Mouse (Mus musculus) CH12.LX (cell line): ENCODE data around the gene Clasrp. TPM values are rescaled to one million over a fixed set of nuclear protein-coding genes. Genes with fewer than 3 reads are reported as not detected.

Experiments used
- DNase-seq: peaks from one replicate; pipeline ENCODE4 v3.0.0-alpha.2; 2013; ENCODE audit errors: extremely low read depth
- H3K27ac ChIP-seq: 2 replicates; pipeline ENCODE4 v1.5.1; 2012; ENCODE audit warnings: low read depth, mild to moderate bottlenecking, control low read depth, moderate library complexity; ENCODE audit not compliant: insufficient read depth
- H3K27me3 ChIP-seq: replicated peaks from 2 replicates; pipeline ENCODE3; 2012; ENCODE audit warnings: inconsistent platforms
- H3K36me3 ChIP-seq, 2 experiments: replicated peaks in 1 of 2; 2 replicates each; pipeline versions ENCODE3 to v1.6.1; 2012; ENCODE audit warnings: inconsistent platforms in 1 of 2, low read length in 1 of 2, mild to moderate bottlenecking in 1 of 2, mixed read lengths in 1 of 2, moderate library complexity in 1 of 2; ENCODE audit not compliant: control insufficient read depth in 1 of 2, insufficient read depth in 1 of 2
- H3K4me1 ChIP-seq, 2 experiments: 2 replicates each; pipeline ENCODE4 v1.6.1; 2012; ENCODE audit warnings: inconsistent platforms in 1 of 2, moderate library complexity in 1 of 2; ENCODE audit not compliant: insufficient read depth in 2 of 2, control insufficient read depth in 1 of 2
- H3K4me2 ChIP-seq: 2 replicates; pipeline ENCODE4 v1.6.1; 2012; ENCODE audit warnings: low read depth, mild to moderate bottlenecking, control low read depth; ENCODE audit not compliant: poor library complexity, insufficient read depth, severe bottlenecking
- H3K4me3 ChIP-seq, 3 experiments: fragments of 150-350 bp in 1 of 3; sonication (generic) in 1 of 3; replicated peaks in 1 of 3; 2 replicates each; pipeline versions ENCODE3 to v1.5.1; 2011 to 2012; ENCODE audit warnings: low read depth in 2 of 3, low read length in 2 of 3, mild to moderate bottlenecking in 2 of 3, moderate library complexity in 2 of 3, control low read depth in 1 of 3, improper control_type of control experiment in 1 of 3, inconsistent platforms in 1 of 3, mixed read lengths in 1 of 3; ENCODE audit not compliant: poor library complexity in 1 of 3
- H3K79me2 ChIP-seq: replicated peaks from 2 replicates; pipeline ENCODE4 v1.6.1; 2012; ENCODE audit warnings: mild to moderate bottlenecking, moderate library complexity; ENCODE audit not compliant: control insufficient read depth, poor library complexity, insufficient read depth, severe bottlenecking; ENCODE audit errors: extremely low read depth
- H3K9ac ChIP-seq: 2 replicates; pipeline ENCODE4 v1.6.1; 2012; ENCODE audit warnings: low read depth, mild to moderate bottlenecking, control low read depth, moderate library complexity; ENCODE audit not compliant: insufficient read depth
- H3K9me3 ChIP-seq: replicated peaks from 2 replicates; pipeline ENCODE3; 2012; ENCODE audit warnings: low read length, inconsistent platforms, mixed read lengths
- CHD1 ChIP-seq: IDR thresholded peaks from 2 replicates; pipeline ENCODE4 v1.6.1; 2012; ENCODE audit warnings: low read depth, low read length, improper control_type of control experiment, inconsistent platforms
- CTCF ChIP-seq, 2 experiments: IDR thresholded peaks in 1 of 2; conservative IDR thresholded peaks in 1 of 2; 2 replicates each; pipeline ENCODE4 v1.5.1; 2011 to 2012; ENCODE audit warnings: low read depth in 2 of 2, low read length in 2 of 2, improper control_type of control experiment in 1 of 2, inconsistent platforms in 1 of 2, mild to moderate bottlenecking in 1 of 2, moderate library complexity in 1 of 2
- ELF1 ChIP-seq: IDR thresholded peaks from 2 replicates; pipeline ENCODE4 v1.6.1; 2014; ENCODE audit warnings: low read depth, mild to moderate bottlenecking, inconsistent platforms, low read length, improper control_type of control experiment
- GABPA ChIP-seq: IDR thresholded peaks from 2 replicates; pipeline ENCODE4 v1.6.1; 2012; ENCODE audit warnings: low read depth, low read length, improper control_type of control experiment, inconsistent platforms; ENCODE audit not compliant: insufficient replicate concordance
- JUND ChIP-seq: conservative IDR thresholded peaks from 2 replicates; pipeline ENCODE4 v1.6.1; 2011; ENCODE audit warnings: low read depth, low read length, improper control_type of control experiment
- MAFK ChIP-seq: IDR thresholded peaks from 2 replicates; pipeline ENCODE4 v1.6.1; 2011; ENCODE audit warnings: low read length, improper control_type of control experiment; ENCODE audit not compliant: insufficient replicate concordance
- MXI1 ChIP-seq: IDR thresholded peaks from 2 replicates; pipeline ENCODE4 v1.6.1; 2011; ENCODE audit warnings: mild to moderate bottlenecking, low read depth, low read length, improper control_type of control experiment
- MYC ChIP-seq: IDR thresholded peaks from 2 replicates; pipeline ENCODE4 v1.6.1; 2011; ENCODE audit warnings: low read depth, mild to moderate bottlenecking, improper control_type of control experiment, low read length
- NELFE ChIP-seq: IDR thresholded peaks from 2 replicates; pipeline ENCODE4 v1.6.1; 2011; ENCODE audit warnings: low read depth, low read length, improper control_type of control experiment
- NRF1 ChIP-seq: IDR thresholded peaks from 2 replicates; pipeline ENCODE4 v1.6.1; 2014; ENCODE audit warnings: low read depth, mild to moderate bottlenecking, inconsistent platforms, low read length, improper control_type of control experiment, moderate library complexity
- POLR2AphosphoS2 ChIP-seq: IDR thresholded peaks from 2 replicates; pipeline ENCODE4 v1.6.1; 2011; ENCODE audit warnings: low read depth, low read length, improper control_type of control experiment
- TCF12 ChIP-seq: IDR thresholded peaks from 2 replicates; pipeline ENCODE4 v1.6.1; 2014; ENCODE audit warnings: low read depth, mild to moderate bottlenecking, inconsistent platforms, low read length, improper control_type of control experiment
- USF1 ChIP-seq: IDR thresholded peaks from 2 replicates; pipeline ENCODE4 v1.6.1; 2014; ENCODE audit warnings: low read depth, mild to moderate bottlenecking, inconsistent platforms, low read length, improper control_type of control experiment
- USF2 ChIP-seq: conservative IDR thresholded peaks from 2 replicates; pipeline ENCODE4 v1.6.1; 2011; ENCODE audit warnings: low read depth, low read length, improper control_type of control experiment
- ZNF384 ChIP-seq: IDR thresholded peaks from 2 replicates; pipeline ENCODE4 v1.6.1; 2012; ENCODE audit warnings: low read depth, low read length, improper control_type of control experiment, inconsistent platforms
- dilution Hi-C: fragments of 300-500 bp; cut with MboI; formaldehyde crosslinking; loops from 2 replicates; pipeline ENCODE4 v1.14.3; 2020; ENCODE audit warnings: low sequenced_read_pairs; ENCODE audit not compliant: extremely low pct_unique_long_range_greater_than_20kb, extremely low pct_ligation_motif_present
- in situ Hi-C: fragments of 300-500 bp; cut with MboI; formaldehyde crosslinking; loops from 3 replicates; pipeline ENCODE4 v1.14.3; 2019; ENCODE audit warnings: low sequenced_read_pairs, low pct_ligation_motif_present, low pct_unique_long_range_greater_than_20kb, mixed read lengths
- polyA plus RNA-seq: library from polyadenylated mRNA; unstranded; fragments of >175 nt; gene quantifications from 2 replicates; pipeline ENCODE4 v1.2.1, GENCODE M21; 2012; ENCODE audit warnings: low read depth; ENCODE audit not compliant: insufficient read length
- total RNA-seq, 2 experiments: library from RNA; depleted of rRNA; stranded (reverse); fragments of 300-350 nt in 1 of 2; fragments of >200 nt in 1 of 2; gene quantifications; 2 replicates each; pipeline ENCODE4 v1.2.3; 2012 to 2014

Gene Clasrp
- total and polyA plus RNA-seq, 3 experiments = 14.5 to 59.4 (median 45.4) TPM

DNA sequence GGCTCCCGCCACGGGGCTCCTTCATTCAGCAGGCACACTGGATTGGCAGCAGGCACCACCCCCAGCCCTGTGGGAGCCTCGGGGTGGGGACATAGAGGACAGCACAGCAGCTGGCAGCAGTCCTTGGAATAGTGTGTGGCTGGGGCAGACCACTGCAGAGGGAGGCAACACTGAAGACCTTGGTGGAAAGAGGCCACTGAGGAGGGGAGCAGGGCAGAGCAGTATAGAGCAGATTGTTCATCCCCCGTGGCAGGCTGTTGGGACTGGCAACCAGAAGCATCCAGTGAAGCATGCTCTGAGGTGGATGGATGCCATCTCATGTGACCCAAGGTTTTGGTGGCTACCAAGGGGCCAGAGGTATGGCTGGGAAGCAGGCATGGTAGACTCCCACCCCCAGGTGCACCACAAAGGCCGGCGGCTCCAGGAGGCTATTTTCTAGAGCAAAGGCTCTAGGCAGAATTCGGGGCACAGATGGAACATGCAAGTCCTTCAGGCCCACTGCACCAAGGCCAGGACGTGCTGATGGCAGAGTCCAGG is 62.1 kb downstream of the Clasrp start (continued):
- TF ChIP-seq NRF1 (no peak), CHD1 (no peak)

DNA sequence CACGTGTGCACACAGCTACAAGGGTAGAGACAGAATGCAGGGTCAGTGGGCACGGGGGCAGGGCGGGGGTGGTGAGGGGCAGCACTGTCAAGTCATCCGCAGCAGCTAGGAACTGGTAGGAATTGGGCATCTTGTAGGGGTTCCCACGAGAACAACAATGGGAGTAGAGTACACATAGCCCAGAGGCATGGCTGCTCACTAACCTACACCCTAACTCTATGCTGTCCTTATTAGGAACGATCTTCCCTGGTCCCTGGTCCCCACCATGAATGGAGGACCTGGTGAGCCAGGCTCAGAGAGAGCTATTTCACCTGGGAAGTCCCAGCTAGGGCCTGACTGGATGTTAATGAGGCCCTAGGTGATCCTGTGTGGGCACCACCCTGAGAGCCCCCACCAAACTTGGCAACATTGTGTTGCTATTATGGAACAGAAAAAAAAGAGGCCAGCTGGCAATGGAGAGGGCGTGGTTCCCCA is 62.6 kb downstream of the Clasrp start:
- TF ChIP-seq CTCF (conservative IDR thresholded peaks at IDR 0.05 in 1 of 2, IDR thresholded peaks at IDR 0.05 in 1 of 2; ENCODE audit: low read depth in 2 of 2, low read length in 2 of 2) = no peak
- no peak for TF ChIP-seq NRF1
- no peak for TF ChIP-seq POLR2AphosphoS2
- TF ChIP-seq MXI1 = no peak
- TF ChIP-seq ELF1 = no peak
- TF ChIP-seq TCF12 = no peak
- TF ChIP-seq JUND = no peak
- TF ChIP-seq MAFK = no peak
- no peak for TF ChIP-seq GABPA
- TF ChIP-seq USF2 = no peak
- no peak for TF ChIP-seq NELFE
- no peak for TF ChIP-seq MYC
- Histone ChIP-seq H3K4me3 (no peak overlapping the region), H3K79me2 (peaks cover 8% of the 10 kb centered on the region), H3K4me1 (peaks cover 8 to 51% of the 10 kb centered on the region in 2 experiments), H3K4me2 (no peak overlapping the region), H3K9ac (no peak overlapping the region), H3K9me3 (no peaks in the 10 kb centered on the region), H3K27me3 (no peaks in the 10 kb centered on the region), H3K27ac (no peak overlapping the region), H3K36me3 (peaks cover 7 to 73% of the 10 kb centered on the region in 2 experiments)
- dilution Hi-C loops (no loop called here), in situ Hi-C loops (loop anchor here (5.0 kb wide), 1 partner anchor 34 kb away; the partner anchor contains the start of genes Bloc1s3 and Trappc6a)
- no peak for DNase-seq

DNA sequence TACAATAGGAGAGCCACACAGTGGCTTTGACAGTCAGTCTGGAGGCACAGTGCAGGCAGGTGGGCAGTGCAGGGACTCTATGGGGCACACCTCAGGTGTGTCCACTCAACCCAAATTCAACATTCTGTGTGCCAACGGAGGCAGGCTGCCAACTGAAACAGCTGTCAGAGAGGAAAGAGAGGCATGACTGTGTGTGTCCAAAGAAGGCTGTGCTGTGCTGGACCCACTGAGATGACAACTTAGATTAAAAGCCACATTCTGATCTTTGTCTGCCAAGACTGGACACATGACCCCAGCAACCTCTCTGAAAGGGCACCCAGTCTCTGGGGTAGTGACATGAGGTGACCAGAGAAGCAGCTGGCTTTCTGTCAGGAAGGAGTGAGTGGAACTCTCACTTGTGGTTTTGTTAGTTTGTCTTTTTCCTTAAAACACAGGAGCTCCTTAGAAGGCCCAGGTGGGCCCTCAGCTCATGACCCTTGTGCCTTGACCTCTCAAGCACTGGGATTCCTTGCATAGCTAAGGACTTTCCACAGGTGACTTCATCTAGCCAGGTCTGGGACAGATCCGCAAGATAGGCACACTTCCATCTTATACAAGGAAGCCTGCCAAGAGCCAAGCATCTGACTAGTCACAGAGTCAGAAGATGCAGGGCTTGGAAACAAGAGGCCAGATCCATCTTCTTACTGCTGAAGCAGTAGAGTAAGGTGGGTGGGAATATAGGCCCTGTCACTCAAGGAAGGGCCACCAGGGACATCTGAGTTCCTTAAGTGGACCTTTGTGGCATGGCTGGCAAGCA is 63.3 kb downstream of the Clasrp start:
- no peak overlapping the region for H3K4me2 ChIP-seq
- H3K9ac ChIP-seq = no peak overlapping the region
- H3K4me3 ChIP-seq = no peak overlapping the region
- dilution Hi-C loops = no loop called here
- no peaks in the 10 kb centered on the region for H3K27me3 ChIP-seq
- no peak for TF ChIP-seq ZNF384
- no peak for TF ChIP-seq USF1
- H3K79me2 ChIP-seq = peaks cover 4% of the 10 kb centered on the region
- peaks cover 12 to 54% of the 10 kb centered on the region in 2 experiments for H3K4me1 ChIP-seq
- no peak for DNase-seq
- in situ Hi-C loops = loop anchor here (5.0 kb wide), 1 partner anchor 34 kb away; the partner anchor contains the start of genes Bloc1s3 and Trappc6a
- peaks cover 11 to 75% of the 10 kb centered on the region in 2 experiments for H3K36me3 ChIP-seq
- H3K27ac ChIP-seq = no peak overlapping the region
- H3K9me3 ChIP-seq = no peaks in the 10 kb centered on the region
